Comparison of ENCODE assay signal across 7 mouse cellular contexts in genomic region chr10:43220479-43220878, GRCm38 (mm10). TPM values are rescaled to one million over a fixed set of nuclear protein-coding genes. Genes with fewer than 3 reads are reported as not detected.
DNase-seq lines count a peak whose midpoint lies in the region; ATAC-seq lines count a peak whose summit lies in the region.

No protein-coding gene starts in this region.

- H3K9ac ChIP-seq in lung, embryonic 16.5 days (ENCODE audit: low read length) = peak overlapping the region; percentile 89

- H3K4me3 ChIP-seq in lung, embryonic 16.5 days (ENCODE audit: low read length) = peak overlapping the region; percentile 90
- peak overlapping the region; percentile 88 for H3K4me3 ChIP-seq in hindbrain, embryonic 10.5 days
- peak overlapping the region; percentile 92 for H3K4me3 ChIP-seq in megakaryocyte, embryonic 14.5 days (replicated peaks)

- no peak for DNase-seq in lung, postnatal 25 days (ENCODE audit: low spot score)
- peak; percentile 19 for DNase-seq in embryo, embryonic 11 days
- no peak for DNase-seq in hindbrain, embryonic 10.5 days (ENCODE audit: low spot score)
- DNase-seq in right cerebral cortex, postnatal 10 days (ENCODE audit: low spot score in 2 of 2) = no peak
- no peak for DNase-seq in right cerebral cortex, postnatal 36 days (ENCODE audit: low spot score in 2 of 2)

- H3K4me1 ChIP-seq in lung, embryonic 16.5 days (replicated peaks; ENCODE audit: control insufficient read depth, insufficient read depth, low read length) = peaks cover 8% of the 10 kb centered on the region
- peaks cover 15% of the 10 kb centered on the region for H3K4me1 ChIP-seq in hindbrain, embryonic 10.5 days (replicated peaks)
- peaks cover 33% of the 10 kb centered on the region for H3K4me1 ChIP-seq in megakaryocyte, embryonic 14.5 days

- H3K9me3 ChIP-seq in lung, embryonic 16.5 days (ENCODE audit: control insufficient read depth, low read length) = no peaks in the 10 kb centered on the region
- no peaks in the 10 kb centered on the region for H3K9me3 ChIP-seq in hindbrain, embryonic 10.5 days
- H3K9me3 ChIP-seq in megakaryocyte, embryonic 14.5 days = no peaks in the 10 kb centered on the region

- no peaks in the 10 kb centered on the region for H3K27me3 ChIP-seq in lung, embryonic 16.5 days (ENCODE audit: control insufficient read depth, insufficient read depth, low read depth, low read length)
- no peaks in the 10 kb centered on the region for H3K27me3 ChIP-seq in hindbrain, embryonic 10.5 days (ENCODE audit: insufficient read depth, poor library complexity, severe bottlenecking)
- H3K27me3 ChIP-seq in megakaryocyte, embryonic 14.5 days (replicated peaks) = no peaks in the 10 kb centered on the region

- ATAC-seq in lung, embryonic 16.5 days (ENCODE audit: low read depth) = no peak

- H3K4me2 ChIP-seq in lung, embryonic 16.5 days (ENCODE audit: low read depth, low read length) = peak overlapping the region; percentile 66

- 12% methylated on average over 7 of the region's 7 CpGs for WGBS in lung, embryonic 16.5 days
- WGBS in hindbrain, embryonic 10.5 days = 19% methylated on average over 7 of the region's 7 CpGs

- no peaks in the 10 kb centered on the region for H3K36me3 ChIP-seq in lung, embryonic 16.5 days (ENCODE audit: control insufficient read depth, insufficient read depth, low read length)
- H3K36me3 ChIP-seq in hindbrain, embryonic 10.5 days = no peaks in the 10 kb centered on the region
- no peaks in the 10 kb centered on the region for H3K36me3 ChIP-seq in megakaryocyte, embryonic 14.5 days (replicated peaks; ENCODE audit: low read length)

- H3K27ac ChIP-seq in lung, embryonic 16.5 days (ENCODE audit: low read length) = peak overlapping the region; percentile 89
- H3K27ac ChIP-seq in hindbrain, embryonic 10.5 days = peak overlapping the region; percentile 96

RNA-seq across cellular contexts. Expression of gene Pdss2, which starts 0.8 kb away (rescaled TPM):
- 9.7 and 10.0 TPM in 2 replicates for polyA plus RNA-seq in lung, embryonic 16.5 days (2015; fragmentation: Nextera tagmentation; extraction: Ambion mirVana)
- polyA plus RNA-seq in hindbrain, embryonic 10.5 days (2016; fragmentation: Nextera tagmentation; extraction: Ambion mirVana) = 13.4 and 15.5 TPM in 2 replicates
- 2.0 and 3.9 TPM in 2 replicates for polyA plus RNA-seq in megakaryocyte, embryonic 14.5 days (2012; ENCODE audit: insufficient read depth, low replicate concordance)

RNA-seq across cellular contexts. Expression of gene 9030612E09Rik, which starts 46.0 kb away (rescaled TPM):
- polyA plus RNA-seq in lung, embryonic 16.5 days (2015; fragmentation: Nextera tagmentation; extraction: Ambion mirVana) = 0.13 and 0.19 TPM in 2 replicates
- polyA plus RNA-seq in hindbrain, embryonic 10.5 days (2016; fragmentation: Nextera tagmentation; extraction: Ambion mirVana) = 1.7 and 1.8 TPM in 2 replicates
- not detected in 2 replicates for polyA plus RNA-seq in megakaryocyte, embryonic 14.5 days (2012; ENCODE audit: insufficient read depth, low replicate concordance)

RNA-seq across cellular contexts. Expression of gene Sobp, which starts 46.1 kb away (rescaled TPM):
- polyA plus RNA-seq in lung, embryonic 16.5 days (2015; fragmentation: Nextera tagmentation; extraction: Ambion mirVana) = 0.29 and 0.31 TPM in 2 replicates
- polyA plus RNA-seq in hindbrain, embryonic 10.5 days (2016; fragmentation: Nextera tagmentation; extraction: Ambion mirVana) = 2.9 and 4.5 TPM in 2 replicates
- polyA plus RNA-seq in megakaryocyte, embryonic 14.5 days (2012; ENCODE audit: insufficient read depth, low replicate concordance) = 0.28 TPM in 1 of 2 replicates, not detected in the other
